Mouse (Mus musculus) hindbrain, embryonic 16.5 days (tissue): ENCODE results near the gene Kcnip4. TPM values are rescaled to one million over a fixed set of nuclear protein-coding genes. Genes with fewer than 3 reads are reported as not detected.

Source experiments
- ATAC-seq: fragments of 200-750 bp; cut with Nextera tagmentation; 2 replicates; pipeline ENCODE4 v1.8.0; 2017; ENCODE audit warnings: moderate TSS enrichment, moderate library complexity
- H3K27ac ChIP-seq: fragments of 300-500 bp; sonication (generic); 2 replicates; pipeline ENCODE4 v1.5.1; 2014; ENCODE audit warnings: low read depth, mild to moderate bottlenecking, control low read depth, low read length, moderate library complexity
- H3K27me3 ChIP-seq: fragments of 300-500 bp; sonication (generic); replicated peaks from 2 replicates; pipeline ENCODE4 v1.6.1; 2014; ENCODE audit warnings: low read length; ENCODE audit not compliant: control insufficient read depth, insufficient read depth
- H3K36me3 ChIP-seq: fragments of 300-500 bp; sonication (generic); 2 replicates; pipeline ENCODE4 v1.6.1; 2014; ENCODE audit warnings: mild to moderate bottlenecking, low read length, moderate library complexity, mixed read lengths; ENCODE audit not compliant: control insufficient read depth, insufficient read depth
- H3K4me1 ChIP-seq: fragments of 300-500 bp; sonication (generic); 2 replicates; pipeline ENCODE4 v1.6.1; 2014; ENCODE audit warnings: low read depth, low read length; ENCODE audit not compliant: control insufficient read depth, insufficient read depth
- H3K4me2 ChIP-seq: fragments of 300-500 bp; sonication (generic); 2 replicates; pipeline ENCODE4 v1.6.1; 2014; ENCODE audit warnings: mild to moderate bottlenecking, low read length, control low read depth, moderate library complexity
- H3K4me3 ChIP-seq: fragments of 300-500 bp; sonication (generic); 2 replicates; pipeline ENCODE4 v1.5.1; 2014; ENCODE audit warnings: mild to moderate bottlenecking, low read length, control low read depth, moderate library complexity
- H3K9ac ChIP-seq: fragments of 300-500 bp; sonication (generic); 2 replicates; pipeline ENCODE4 v1.6.1; 2014; ENCODE audit warnings: low read depth, mild to moderate bottlenecking, control low read depth, low read length, moderate library complexity
- H3K9me3 ChIP-seq: fragments of 300-500 bp; sonication (generic); 2 replicates; pipeline ENCODE4 v1.6.1; 2014; ENCODE audit warnings: mild to moderate bottlenecking, low read length, moderate library complexity; ENCODE audit not compliant: control insufficient read depth
- WGBS: fragments of 180-500 bp; shearing (Covaris S2); extraction: QIAGEN DNeasy Blood & Tissue Kit; methylation state at CpG from one replicate; pipeline ENCODE4 v1.1.7; 2014; 5-methylcytosine and 5-hydroxymethylcytosine counted together
- polyA plus RNA-seq: library from polyadenylated mRNA; unstranded; fragments of >200 nt; fragmentation: Nextera tagmentation; extraction: Ambion mirVana; gene quantifications from 2 replicates; pipeline ENCODE4 v1.2.1, GENCODE M21; 2015

Kcnip4 gene
- polyA plus RNA-seq, 1 experiment from 2014 or later = 23.5 TPM

DNA sequence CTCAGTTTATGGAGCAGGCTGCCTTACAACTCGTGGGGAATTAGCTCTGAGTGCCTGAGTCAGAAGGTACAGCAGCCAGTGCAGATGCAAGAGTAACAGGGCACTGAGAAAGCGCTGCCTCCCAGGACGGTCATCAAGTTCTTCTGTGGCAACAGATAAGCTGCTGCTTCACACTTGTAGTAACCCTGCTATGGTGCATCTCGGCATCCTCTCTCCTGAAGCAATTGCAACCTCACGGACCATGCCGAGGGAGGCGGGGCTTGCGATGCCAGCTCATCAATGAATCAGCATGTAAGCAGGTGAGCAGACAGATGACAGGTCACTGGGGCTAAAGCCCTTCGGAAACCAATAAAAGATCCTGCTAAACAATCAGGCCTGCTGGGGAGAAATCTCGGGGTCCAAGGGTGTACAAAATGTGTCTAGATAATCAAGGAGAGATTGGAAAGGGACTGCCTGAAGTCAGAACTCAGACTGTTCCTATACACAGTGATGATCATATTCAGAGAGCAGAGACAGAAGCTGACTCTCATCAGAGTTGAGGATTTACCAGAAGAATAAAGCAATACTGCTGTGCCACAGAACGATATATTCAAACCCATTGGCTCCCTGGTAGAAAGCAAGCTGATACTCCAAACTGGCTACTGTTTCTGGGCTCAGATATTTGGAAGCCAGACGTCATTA is 239.1 kb downstream of the Kcnip4 start:
- 25% methylated on average over 12 of the region's 12 CpGs for WGBS

DNA sequence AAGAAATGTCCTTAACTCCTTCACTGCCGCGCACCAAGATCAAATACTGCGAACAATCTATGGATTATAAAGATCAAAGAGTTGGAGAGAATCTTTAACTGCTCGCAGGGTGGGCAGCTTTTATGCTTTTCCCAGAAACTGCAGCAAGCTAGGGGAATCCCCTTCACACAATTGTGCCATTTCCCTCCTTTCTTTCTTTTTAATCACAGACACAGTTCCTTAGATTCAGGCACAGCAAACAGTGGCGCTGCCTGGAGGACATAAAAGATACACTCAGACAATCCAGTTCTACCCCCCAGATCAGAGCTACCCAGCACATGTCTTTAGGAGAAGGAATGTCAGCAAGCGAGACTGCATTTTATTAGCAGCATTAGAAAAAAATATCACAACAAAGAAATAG is 239.9 kb downstream of the Kcnip4 start:
- H3K9ac ChIP-seq = 0 out of 2 replicates have a peak overlapping the region, but pooled peaks have one; percentile 7
- 34% methylated on average over 6 of the region's 6 CpGs for WGBS

More for the DNA sequence above, 239.1 kb downstream of the Kcnip4 start:
- H3K27ac ChIP-seq = no peak overlapping the region
- H3K9ac ChIP-seq = peak overlapping the region; percentile 53
- ATAC-seq = peak; percentile 75
- H3K4me2 ChIP-seq = peak overlapping the region; percentile 74
- no peaks in the 10 kb centered on the region for H3K27me3 ChIP-seq
- no peaks in the 10 kb centered on the region for H3K36me3 ChIP-seq
- peak overlapping the region; percentile 30 for H3K4me3 ChIP-seq
- H3K4me1 ChIP-seq = peaks cover 6% of the 10 kb centered on the region
- no peaks in the 10 kb centered on the region for H3K9me3 ChIP-seq

DNA sequence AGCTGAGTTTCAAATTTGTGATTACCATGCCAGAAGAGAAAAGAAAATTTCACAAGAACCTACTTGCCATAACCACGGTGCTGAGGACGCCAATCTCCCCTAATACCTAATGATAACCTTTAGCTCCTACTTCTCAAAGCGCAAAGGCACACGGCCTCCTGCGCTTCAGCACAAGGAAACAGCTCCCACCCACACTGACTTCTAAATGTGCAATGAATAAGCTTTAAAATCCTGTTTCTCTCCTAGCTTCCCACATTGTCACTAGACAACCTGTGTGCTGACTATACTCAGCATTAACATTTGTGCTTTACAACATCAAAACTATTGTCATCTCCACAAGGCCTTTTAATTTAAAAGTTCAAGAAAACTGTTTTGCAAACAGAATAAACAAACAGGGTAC is 241.3 kb downstream of the Kcnip4 start:
- Histone ChIP-seq H3K36me3 (no peaks in the 10 kb centered on the region), H3K4me3 (no peak overlapping the region), H3K27me3 (no peaks in the 10 kb centered on the region), H3K4me2 (no peak overlapping the region), H3K27ac (no peak overlapping the region), H3K9me3 (no peaks in the 10 kb centered on the region), H3K4me1 (peaks cover 6% of the 10 kb centered on the region), H3K9ac (no peak overlapping the region)
- no peak for ATAC-seq
- WGBS = 76% methylated on average over 5 of the region's 5 CpGs

More for the DNA sequence above, 239.9 kb downstream of the Kcnip4 start:
- Histone ChIP-seq H3K27ac (no peak overlapping the region), H3K36me3 (no peaks in the 10 kb centered on the region), H3K4me3 (peak overlapping the region; percentile 30), H3K4me2 (peak overlapping the region; percentile 74), H3K9me3 (no peaks in the 10 kb centered on the region), H3K4me1 (peaks cover 6% of the 10 kb centered on the region), H3K27me3 (no peaks in the 10 kb centered on the region)
- no peak for ATAC-seq

DNA sequence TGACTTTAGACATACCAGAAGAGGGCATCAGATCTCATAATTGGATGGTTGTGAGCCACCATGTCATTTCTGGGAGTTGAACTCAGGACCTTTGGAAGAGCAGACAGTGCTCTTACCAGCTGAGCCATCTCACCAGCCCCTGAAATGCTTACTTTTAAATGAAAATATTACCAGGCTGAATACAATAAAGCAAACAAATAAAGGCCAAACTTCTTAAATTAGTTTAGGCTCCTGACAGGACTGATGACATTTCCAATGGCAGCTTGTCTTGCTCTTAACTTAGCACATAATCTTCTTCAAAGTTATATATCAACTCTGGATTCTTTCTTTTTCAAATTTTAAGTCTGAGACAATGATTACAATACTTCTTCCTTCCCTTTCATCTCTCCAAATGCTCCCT is 252.8 kb downstream of the Kcnip4 start:
- no peaks in the 10 kb centered on the region for H3K36me3 ChIP-seq
- no peak overlapping the region for H3K4me2 ChIP-seq
- no peaks in the 10 kb centered on the region for H3K27me3 ChIP-seq
- H3K9ac ChIP-seq = no peak overlapping the region
- no peaks in the 10 kb centered on the region for H3K9me3 ChIP-seq
- H3K27ac ChIP-seq = no peak overlapping the region
- no peak overlapping the region for H3K4me3 ChIP-seq
- ATAC-seq = no peak
- no peaks in the 10 kb centered on the region for H3K4me1 ChIP-seq

DNA sequence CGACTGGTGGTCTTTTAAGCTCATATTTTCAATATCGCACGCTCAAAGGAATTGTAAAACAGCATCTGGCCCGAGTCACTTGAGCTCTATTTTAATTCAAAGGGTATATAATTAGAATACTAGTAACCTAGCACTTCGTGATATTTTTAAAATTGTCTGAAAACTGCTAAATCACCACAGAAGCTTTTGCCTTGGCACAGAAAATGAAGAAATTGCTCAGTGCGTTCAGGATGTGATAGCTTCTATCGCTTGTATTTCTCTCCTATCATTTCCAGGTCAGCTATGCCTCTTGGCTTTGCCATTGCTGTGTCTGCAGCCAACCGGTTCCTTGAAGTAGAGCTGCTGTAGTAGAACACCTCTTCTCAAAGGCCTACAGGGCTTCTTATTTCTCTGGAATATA is 255.9 kb downstream of the Kcnip4 start:
- Histone ChIP-seq H3K4me1 (no peaks in the 10 kb centered on the region), H3K27ac (no peak overlapping the region), H3K9me3 (no peaks in the 10 kb centered on the region), H3K9ac (no peak overlapping the region), H3K27me3 (no peaks in the 10 kb centered on the region), H3K36me3 (no peaks in the 10 kb centered on the region), H3K4me3 (no peak overlapping the region), H3K4me2 (no peak overlapping the region)
- ATAC-seq = no peak
- 93% methylated on average over 8 of the region's 8 CpGs for WGBS

DNA sequence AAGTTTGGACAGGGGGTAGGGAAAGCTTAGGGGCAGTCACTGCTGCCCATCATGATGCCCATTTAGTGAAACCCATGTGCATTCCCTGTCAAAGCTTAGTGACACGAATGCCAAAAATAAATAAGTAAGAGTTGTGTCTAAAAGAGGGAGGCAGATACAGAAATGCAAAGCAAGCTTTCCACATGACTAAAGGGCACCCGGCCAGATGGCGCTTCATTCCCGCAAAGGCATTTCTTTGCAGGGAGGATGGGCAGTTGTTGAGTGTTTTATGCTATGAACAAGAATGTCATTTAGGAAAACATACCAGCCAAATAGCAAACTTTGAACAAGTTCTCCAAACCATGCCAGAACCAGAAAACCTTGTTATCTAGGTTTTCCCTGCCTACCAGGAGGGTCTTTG is 265.4 kb downstream of the Kcnip4 start:
- no peak for ATAC-seq
- Histone ChIP-seq H3K4me3 (no peak overlapping the region), H3K9me3 (no peaks in the 10 kb centered on the region), H3K4me2 (no peak overlapping the region), H3K27me3 (no peaks in the 10 kb centered on the region), H3K27ac (no peak overlapping the region), H3K36me3 (no peaks in the 10 kb centered on the region), H3K9ac (no peak overlapping the region), H3K4me1 (no peaks in the 10 kb centered on the region)
- WGBS = 86% methylated on average over 4 of the region's 4 CpGs

DNA sequence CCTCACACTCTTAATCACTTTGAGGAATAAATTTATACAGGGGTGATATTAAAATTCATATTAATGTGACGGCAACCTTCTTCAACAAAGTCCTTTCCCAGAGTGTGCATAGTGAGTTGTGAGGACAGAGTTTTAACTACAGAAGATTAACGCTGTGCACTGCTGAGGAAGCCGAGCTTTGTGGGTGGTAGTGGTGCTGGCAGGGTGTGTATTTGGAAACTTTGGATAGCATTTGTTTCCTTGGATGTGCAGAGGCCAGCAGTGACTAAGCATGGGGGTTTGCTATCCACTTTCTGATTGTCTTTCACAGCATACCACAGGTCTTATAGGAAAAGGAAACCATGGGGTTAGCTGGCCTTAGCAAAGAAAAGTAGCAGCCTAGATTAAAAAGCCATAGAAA is 267.9 kb downstream of the Kcnip4 start:
- Histone ChIP-seq H3K4me1 (no peaks in the 10 kb centered on the region), H3K4me3 (no peak overlapping the region), H3K9me3 (no peaks in the 10 kb centered on the region), H3K4me2 (no peak overlapping the region), H3K36me3 (no peaks in the 10 kb centered on the region), H3K27me3 (no peaks in the 10 kb centered on the region), H3K9ac (no peak overlapping the region), H3K27ac (no peak overlapping the region)
- WGBS = 73% methylated on average over 3 of the region's 3 CpGs
- no peak for ATAC-seq

DNA sequence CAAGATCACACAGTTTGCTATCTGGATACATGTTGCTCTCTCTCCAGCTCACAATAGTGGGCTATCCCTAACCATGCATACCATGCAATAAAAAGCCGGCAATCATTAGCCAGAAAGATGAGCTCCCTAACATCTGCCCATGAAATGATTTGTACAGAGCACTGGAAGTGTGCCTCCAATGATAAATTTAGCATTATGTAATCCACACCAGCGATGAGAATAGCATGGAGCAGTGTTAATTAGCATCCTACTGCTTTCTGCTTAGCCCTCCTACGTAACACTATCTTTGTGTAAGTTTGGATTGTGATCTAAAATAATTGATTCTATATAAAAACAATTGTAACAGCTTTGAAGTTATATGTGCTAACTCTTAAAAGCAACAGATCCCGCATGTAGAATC is 268.7 kb downstream of the Kcnip4 start:
- ATAC-seq = no peak
- Histone ChIP-seq H3K4me2 (no peak overlapping the region), H3K27me3 (no peaks in the 10 kb centered on the region), H3K4me1 (no peaks in the 10 kb centered on the region), H3K9ac (no peak overlapping the region), H3K9me3 (no peaks in the 10 kb centered on the region), H3K36me3 (no peaks in the 10 kb centered on the region), H3K27ac (no peak overlapping the region), H3K4me3 (no peak overlapping the region)
- 72% methylated on average over 4 of the region's 4 CpGs for WGBS

DNA sequence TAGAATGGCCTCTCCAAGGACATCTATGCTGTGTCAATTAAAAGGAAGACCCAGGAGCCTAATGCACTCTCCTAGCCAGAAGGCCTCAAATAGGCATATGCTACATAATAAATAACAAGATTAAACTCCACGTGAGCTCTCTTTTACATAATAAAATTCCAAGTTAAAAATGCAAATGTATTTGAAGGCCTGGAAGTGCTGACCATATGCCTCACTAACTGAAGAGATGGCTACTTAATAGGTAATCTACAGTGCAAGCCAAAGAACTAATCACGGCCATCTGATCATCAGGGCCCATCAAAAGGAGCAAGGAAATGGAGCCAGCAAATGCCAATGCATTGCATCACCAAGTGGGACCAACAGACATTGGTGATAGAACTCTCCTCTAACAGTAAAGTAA is 277.6 kb downstream of the Kcnip4 start:
- ATAC-seq = no peak
- no peak overlapping the region for H3K9ac ChIP-seq
- H3K4me3 ChIP-seq = no peak overlapping the region
- no peaks in the 10 kb centered on the region for H3K36me3 ChIP-seq
- no peaks in the 10 kb centered on the region for H3K9me3 ChIP-seq
- no peak overlapping the region for H3K4me2 ChIP-seq
- no peaks in the 10 kb centered on the region for H3K4me1 ChIP-seq
- H3K27me3 ChIP-seq = no peaks in the 10 kb centered on the region
- WGBS = 69% methylated on average over 2 of the region's 2 CpGs
- no peak overlapping the region for H3K27ac ChIP-seq

DNA sequence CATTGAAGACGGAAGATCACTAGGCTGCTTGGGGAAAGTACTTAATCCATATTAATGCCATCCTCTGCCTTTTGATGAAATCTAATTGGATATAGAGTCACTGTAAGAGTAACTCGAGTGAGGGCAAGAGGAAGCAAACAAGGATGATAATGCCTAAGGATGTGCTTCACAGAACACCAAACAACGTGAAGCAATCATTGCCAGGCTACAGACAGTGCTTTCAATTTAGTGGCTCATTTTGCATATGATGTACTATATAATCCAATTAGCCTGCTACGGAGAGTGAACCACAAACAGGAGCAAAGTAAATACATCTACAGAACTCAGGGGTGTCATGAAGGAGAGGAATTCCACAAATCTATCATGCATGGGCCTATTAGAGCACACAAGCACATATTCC is 280.3 kb downstream of the Kcnip4 start:
- no peaks in the 10 kb centered on the region for H3K27me3 ChIP-seq
- no peaks in the 10 kb centered on the region for H3K9me3 ChIP-seq
- WGBS = 66% methylated on average over 4 of the region's 4 CpGs
- H3K27ac ChIP-seq = no peak overlapping the region
- no peak overlapping the region for H3K4me3 ChIP-seq
- H3K36me3 ChIP-seq = no peaks in the 10 kb centered on the region
- no peak for ATAC-seq
- H3K4me1 ChIP-seq = no peaks in the 10 kb centered on the region
- H3K4me2 ChIP-seq = no peak overlapping the region
- no peak overlapping the region for H3K9ac ChIP-seq
